Mouse (Mus musculus): ENCODE data around the gene Usp29.

DNA sequence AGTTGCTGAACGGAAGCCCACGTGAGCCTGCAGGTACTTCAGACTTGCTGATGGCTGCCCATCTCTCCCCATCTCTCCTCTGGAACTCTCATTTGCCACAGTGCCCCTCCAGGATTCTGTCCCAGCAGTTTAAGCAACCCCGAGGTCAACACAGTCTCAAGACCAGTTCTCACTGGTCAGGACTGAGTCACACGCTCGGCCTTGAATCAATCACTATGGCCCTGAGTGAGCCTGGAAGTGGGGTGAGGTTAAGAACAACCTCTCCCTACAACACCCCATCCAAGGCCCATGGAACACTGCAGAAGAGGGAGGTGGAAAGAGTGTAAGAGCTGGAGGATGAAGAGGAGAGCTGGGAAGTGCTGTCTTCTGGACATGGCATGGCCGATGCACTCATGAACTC lies 44.9 kb upstream of the Usp29 start:
- no peak for TF ChIP-seq EP300 (IDR thresholded peaks at IDR 0.05; ENCODE audit: low read depth)
- no peak for TF ChIP-seq CTCF (IDR thresholded peaks at IDR 0.05; ENCODE audit: low read depth)

Measured in liver, embryonic 14.5 days (tissue).